Mouse (Mus musculus): ENCODE measurements at regions not wholly inside any gene's neighbourhood (a gene's known extent, or its start where the extent isn't known, plus 50 kb on each side); places are given as distances from the start of the nearest gene placed in this dataset.

GRCm38 (mm10) chr1:76083273-76084036 lies 537.4 kb downstream of the Slc4a3 start:
- TF ChIP-seq CTCF (IDR thresholded peaks at IDR 0.05; ENCODE audit: low read depth) = no peak
- TF ChIP-seq EP300 (optimal IDR thresholded peaks at IDR 0.05) = no peak

Data from stomach, postnatal 0 days (tissue).